12 mouse cellular contexts compared by ENCODE assay signal in genomic region chr11:25157135-25157860, GRCm38 (mm10).
A peak's percentile ranks its signal among the peaks of the same experiment; 100 is the strongest.
DNase-seq lines count a peak whose midpoint lies in the region; ATAC-seq lines count a peak whose summit lies in the region.
"Had no signal": no experiment of that assay in that cellular context is flagged by ENCODE, and none has a peak within 500 bp of the region (broad histone marks: within the 10 kb centered on the region; RNA-seq: fewer than 3 reads in every experiment).

No protein-coding gene starts in this region.

- 21% methylated on average over 11 of the region's 11 CpGs for WGBS in heart, embryonic 12.5 days
- WGBS in forebrain, embryonic 14.5 days = 12% methylated on average over 11 of the region's 11 CpGs
- 13% methylated on average over 11 of the region's 11 CpGs for WGBS in midbrain, embryonic 13.5 days

- H3K27ac ChIP-seq in heart, embryonic 12.5 days (ENCODE audit: poor library complexity, severe bottlenecking) = no peak overlapping the region
- peak overlapping the region; percentile 22; the same call in 1 of the 2 replicates for H3K27ac ChIP-seq in forebrain, embryonic 14.5 days (ENCODE audit: low read depth, low read length)
- peak overlapping the region; percentile 67 for H3K27ac ChIP-seq in midbrain, embryonic 13.5 days
- H3K27ac ChIP-seq: macrophage; stomach, postnatal 0 days had no signal

- H3K9me3 ChIP-seq in heart, embryonic 12.5 days (replicated peaks) = no peaks in the 10 kb centered on the region
- no peaks in the 10 kb centered on the region for H3K9me3 ChIP-seq in forebrain, embryonic 14.5 days (replicated peaks; ENCODE audit: control insufficient read depth, low read length)
- no peaks in the 10 kb centered on the region for H3K9me3 ChIP-seq in midbrain, embryonic 13.5 days

- peak overlapping the region; percentile 56 for H3K4me2 ChIP-seq in heart, embryonic 12.5 days
- peak overlapping the region; percentile 45 for H3K4me2 ChIP-seq in forebrain, embryonic 14.5 days (ENCODE audit: low read length)
- H3K4me2 ChIP-seq in midbrain, embryonic 13.5 days (replicated peaks) = peak overlapping the region; percentile 49

- no peak overlapping the region for H3K9ac ChIP-seq in heart, embryonic 12.5 days
- H3K9ac ChIP-seq in forebrain, embryonic 14.5 days (ENCODE audit: low read length) = peak overlapping the region; percentile 29; the same call in 1 of the 2 replicates
- H3K9ac ChIP-seq in midbrain, embryonic 13.5 days (replicated peaks) = 0 out of 2 replicates have a peak overlapping the region, but pooled peaks have one; percentile 54

- H3K27me3 ChIP-seq in heart, embryonic 12.5 days (replicated peaks) = no peaks in the 10 kb centered on the region
- no peaks in the 10 kb centered on the region for H3K27me3 ChIP-seq in forebrain, embryonic 14.5 days (replicated peaks; ENCODE audit: control insufficient read depth, insufficient read depth, low read length)
- no peaks in the 10 kb centered on the region for H3K27me3 ChIP-seq in midbrain, embryonic 13.5 days

- H3K4me1 ChIP-seq in heart, embryonic 12.5 days (replicated peaks) = no peaks in the 10 kb centered on the region
- peaks cover 13% of the 10 kb centered on the region for H3K4me1 ChIP-seq in forebrain, embryonic 14.5 days (ENCODE audit: control insufficient read depth, insufficient read depth, low read length)
- peaks cover 21% of the 10 kb centered on the region for H3K4me1 ChIP-seq in midbrain, embryonic 13.5 days (replicated peaks)

- no peak for DNase-seq in heart, adult 18-20 months
- peak; percentile 15 for DNase-seq in embryo, embryonic 10 days (ENCODE audit: low spot score)
- peak; percentile 54 for DNase-seq in forebrain, embryonic 14.5 days (ENCODE audit: low spot score)
- no peak for DNase-seq in kidney, adult 8-10 months
- no peak for DNase-seq in ovary, postnatal 36 days (ENCODE audit: low spot score)
- no peak for DNase-seq in adrenal gland, adult 18-20 months (ENCODE audit: low spot score in 2 of 2)
- DNase-seq: gastrocnemius, postnatal 10 days; kidney, adult 9 months had no signal

- no peaks in the 10 kb centered on the region for H3K36me3 ChIP-seq in heart, embryonic 12.5 days
- no peaks in the 10 kb centered on the region for H3K36me3 ChIP-seq in forebrain, embryonic 14.5 days (ENCODE audit: control insufficient read depth, insufficient read depth, low read length)
- H3K36me3 ChIP-seq in midbrain, embryonic 13.5 days = no peaks in the 10 kb centered on the region

- no peak for ATAC-seq in heart, embryonic 12.5 days (ENCODE audit: insufficient number of reproducible peaks, low FRiP score)
- ATAC-seq in forebrain, embryonic 14.5 days = peak; percentile 84
- peak; percentile 96 for ATAC-seq in midbrain, embryonic 13.5 days

- H3K4me3 ChIP-seq in heart, embryonic 12.5 days = peak overlapping the region; percentile 36
- H3K4me3 ChIP-seq in forebrain, embryonic 14.5 days (ENCODE audit: low read depth, low read length) = peak overlapping the region; percentile 18
- H3K4me3 ChIP-seq in midbrain, embryonic 13.5 days (replicated peaks) = peak overlapping the region; percentile 28

Comparison
In these comparisons a context has a peak if more than half of its experiments do, and no peak if none do; other contexts are left out.
1. DNase-seq: peak in embryo, embryonic 10 days (single experiment) and forebrain, embryonic 14.5 days (single experiment); none in heart, adult 18-20 months (0 of 2), kidney, adult 8-10 months (0 of 2), ovary, postnatal 36 days (single experiment) and adrenal gland, adult 18-20 months (0 of 2).
2. Peak in every context shown above with its lines, with median percentiles within 50 percentile points of each other: H3K4me2 ChIP-seq and H3K4me3 ChIP-seq.